Mouse (Mus musculus): ENCODE data around the gene Tpst1. TPM values are rescaled to one million over a fixed set of nuclear protein-coding genes. Genes with fewer than 3 reads are reported as not detected.

Gene Tpst1
- polyA plus RNA-seq, 1 experiment: 19.1 TPM

DNA sequence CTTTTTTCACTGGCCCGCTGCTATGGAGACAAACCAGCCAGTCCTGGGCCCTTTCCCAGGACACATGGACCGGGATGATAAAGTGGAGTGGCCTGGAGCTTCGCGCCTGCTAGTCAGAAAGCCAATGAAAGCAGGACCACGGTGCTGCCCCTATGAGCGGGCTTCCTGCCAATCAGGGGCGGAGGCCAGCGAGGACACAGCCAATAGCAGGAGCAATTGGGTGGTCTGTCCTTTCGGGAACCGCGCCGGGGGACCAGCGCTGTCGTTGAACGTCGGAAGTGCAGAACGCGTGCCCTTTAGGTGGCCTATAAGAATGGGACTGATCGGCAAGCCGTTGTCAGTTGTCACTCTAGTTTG, 70.8 kb downstream of the Tpst1 start:
- DNase-seq (ENCODE audit: low read depth): no peak

DNA sequence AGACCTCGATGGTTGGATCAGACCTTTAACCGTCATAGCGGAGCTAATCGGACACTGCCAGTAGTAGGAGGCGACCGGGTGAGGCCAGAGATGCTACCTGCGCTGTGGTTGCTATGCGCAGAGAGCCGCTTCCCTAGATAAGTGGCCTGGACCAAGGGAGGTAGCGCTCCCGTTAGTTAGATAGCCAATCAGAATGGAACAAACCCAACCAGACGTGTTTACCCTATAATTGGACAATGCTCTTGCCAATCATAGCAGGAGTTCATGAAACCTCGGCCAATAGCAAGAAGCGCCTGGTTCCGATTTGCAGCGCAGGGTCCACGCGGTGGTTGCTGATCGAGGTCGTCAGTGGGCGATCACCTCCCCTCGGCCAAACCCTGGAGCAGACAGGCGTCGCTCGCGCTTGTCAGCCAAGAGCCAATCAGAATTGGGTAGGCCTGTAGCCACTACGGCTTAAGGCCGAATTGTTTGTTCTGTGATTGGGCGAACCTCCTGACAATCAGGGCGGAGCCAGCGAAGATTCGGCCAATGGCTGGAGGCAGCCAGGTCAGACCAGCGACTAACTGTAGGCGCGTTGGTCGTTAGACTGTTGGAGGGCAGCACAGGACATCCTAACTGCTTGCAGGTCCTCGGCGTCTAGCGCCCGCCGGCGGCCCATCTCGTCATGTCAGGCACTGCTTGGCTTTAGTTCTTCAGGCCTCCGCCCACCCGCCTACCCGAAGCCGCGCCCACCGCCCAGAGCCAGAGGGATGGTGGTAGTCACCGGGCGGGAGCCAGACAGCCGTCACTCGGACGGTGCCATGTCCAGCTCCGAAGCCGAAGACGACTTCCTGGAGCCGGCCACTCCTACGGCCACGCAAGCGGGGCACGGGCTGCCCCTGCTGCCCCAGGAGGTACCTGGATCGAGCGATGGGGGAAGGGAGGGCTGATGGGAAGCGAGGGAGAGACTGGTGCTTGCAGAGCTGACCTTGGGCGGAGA, 71.5 kb downstream of the Tpst1 start, which contains the start of gene Kctd7:
Kctd7 (plus strand) TSS at position 528 of the 979 bp plus-strand sequence.
- peak; percentile 86 for DNase-seq (ENCODE audit: low read depth)

DNA sequence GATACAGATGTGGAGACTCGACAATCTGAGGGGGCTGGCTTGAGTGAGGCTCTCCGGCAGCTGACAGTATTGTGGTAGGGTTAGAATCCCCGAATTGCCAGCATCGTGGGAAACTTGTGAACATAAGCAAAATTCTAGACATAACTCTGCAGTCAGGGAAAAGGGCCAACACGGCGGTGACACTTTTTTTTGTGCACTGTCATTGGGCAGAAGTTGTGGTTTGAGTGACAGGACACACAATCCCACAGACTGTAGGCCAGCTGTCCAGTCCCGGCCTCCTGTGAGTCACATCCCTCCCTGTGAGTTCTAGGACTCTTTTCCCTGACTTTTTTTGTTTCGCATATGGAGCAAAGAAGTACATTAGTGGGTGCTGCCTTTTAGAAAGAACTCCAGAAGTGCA, 72.8 kb downstream of the Tpst1 start:
- no peak for DNase-seq (ENCODE audit: low read depth)

DNA sequence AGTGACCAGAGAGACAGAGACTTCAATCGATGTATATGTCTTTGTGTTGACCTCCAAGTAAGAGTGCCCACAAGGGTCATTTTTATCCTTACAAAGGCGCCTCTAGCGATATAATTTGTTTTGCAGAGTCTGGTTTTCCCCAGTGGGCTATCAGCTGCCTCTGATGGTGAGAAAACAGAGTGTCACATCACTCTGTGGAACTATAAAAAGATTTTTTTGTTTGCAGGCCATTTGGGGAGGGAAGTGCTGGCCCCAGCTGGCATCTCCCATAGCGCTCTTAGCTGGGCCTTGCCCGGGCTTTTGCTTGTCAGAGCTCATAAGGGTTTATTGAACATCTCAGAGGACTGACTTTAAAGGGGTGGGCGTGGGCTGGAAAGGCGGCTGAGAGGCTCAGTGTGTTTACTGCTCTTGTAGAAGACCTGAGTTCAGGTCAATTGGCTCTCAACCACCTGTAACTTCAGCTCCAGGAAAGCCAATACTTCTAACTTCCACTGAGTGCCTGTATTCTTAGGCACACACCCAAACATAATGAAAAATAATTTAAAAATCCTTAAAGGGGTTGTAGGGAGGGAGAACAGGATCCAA, 76.7 kb downstream of the Tpst1 start:
- DNase-seq (ENCODE audit: low read depth): no peak

DNA sequence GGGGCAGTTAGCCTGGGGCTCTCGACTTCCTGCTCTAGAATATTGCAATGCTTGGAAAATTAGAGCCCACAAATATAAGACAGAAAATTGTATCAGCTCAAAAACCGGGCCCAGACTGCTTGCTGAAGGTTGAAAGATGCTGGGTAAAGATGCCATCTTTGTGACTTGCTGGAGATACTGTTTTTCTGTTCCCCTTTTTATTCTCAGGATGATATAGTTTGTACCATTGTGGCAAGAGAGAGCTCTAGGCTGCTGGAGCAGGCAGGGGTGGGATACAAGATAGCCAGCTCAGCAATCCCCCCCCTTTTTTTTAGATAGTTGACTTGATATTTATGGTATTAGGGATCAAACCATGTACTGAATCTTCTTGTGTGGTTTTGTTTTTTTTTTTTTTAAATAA, 81.2 kb downstream of the Tpst1 start:
- no peak for DNase-seq (ENCODE audit: low read depth)

DNA sequence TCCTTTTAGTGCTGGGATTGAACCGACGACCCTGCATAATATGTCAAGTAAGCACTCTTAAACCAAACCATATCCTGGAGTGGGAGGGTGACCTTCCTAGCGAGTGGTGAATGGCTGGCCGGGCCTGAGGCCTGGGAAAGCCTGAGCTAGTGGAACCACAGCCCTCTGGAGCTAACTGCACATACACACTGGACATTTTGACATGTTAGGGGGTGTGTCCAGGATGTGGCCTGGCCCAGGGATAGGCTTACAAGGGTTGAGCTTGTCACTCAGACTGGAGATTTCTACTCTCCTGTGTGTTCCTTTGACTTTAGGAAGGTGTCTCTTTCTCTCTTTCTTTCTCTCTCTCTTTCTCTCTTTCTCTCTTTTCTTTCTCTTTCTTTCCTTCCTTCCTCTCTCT, 85.4 kb downstream of the Tpst1 start:
- no peak for DNase-seq (ENCODE audit: low read depth)

DNA sequence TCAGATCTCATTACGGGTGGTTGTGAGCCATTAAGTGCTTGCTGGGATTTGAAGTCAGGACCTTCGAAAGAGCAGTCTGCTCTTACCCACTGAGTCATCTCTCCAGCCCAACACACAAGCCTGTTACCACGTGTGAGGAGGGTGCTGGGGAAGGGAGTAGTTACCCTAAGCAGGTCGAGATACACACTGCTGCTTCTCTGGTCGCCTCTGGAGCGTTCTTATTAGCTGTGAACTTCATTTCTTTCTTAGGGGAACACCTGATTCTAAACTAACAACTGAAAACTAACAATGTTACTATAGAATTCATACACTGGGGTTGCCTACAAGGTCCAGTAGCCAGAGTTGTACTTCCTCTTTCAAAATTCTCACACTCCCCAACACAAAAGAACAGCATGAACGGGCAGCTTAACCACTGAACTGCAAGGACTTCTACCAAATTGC, 86.7 kb downstream of the Tpst1 start:
- DNase-seq (ENCODE audit: low read depth): no peak

DNA sequence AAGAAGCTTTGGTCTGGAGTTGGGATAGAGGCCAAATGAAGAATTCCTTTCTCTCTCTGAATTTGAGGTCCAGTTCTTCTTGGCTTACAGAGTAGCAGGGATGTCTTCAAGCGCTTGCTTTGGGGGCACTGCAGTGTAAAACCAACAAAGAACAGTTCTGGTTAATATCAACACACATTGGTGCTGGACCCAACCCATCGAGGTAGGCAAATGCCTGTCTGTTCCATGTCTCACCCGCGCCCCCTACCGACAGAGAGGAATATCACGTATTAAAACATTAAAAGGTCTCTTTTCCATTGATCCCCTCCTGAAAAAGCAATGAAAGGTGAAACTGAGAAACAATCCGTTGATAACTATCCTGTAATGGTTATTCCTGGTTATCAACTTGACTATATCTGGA, 90.5 kb downstream of the Tpst1 start:
- DNase-seq (ENCODE audit: low read depth): no peak

DNA sequence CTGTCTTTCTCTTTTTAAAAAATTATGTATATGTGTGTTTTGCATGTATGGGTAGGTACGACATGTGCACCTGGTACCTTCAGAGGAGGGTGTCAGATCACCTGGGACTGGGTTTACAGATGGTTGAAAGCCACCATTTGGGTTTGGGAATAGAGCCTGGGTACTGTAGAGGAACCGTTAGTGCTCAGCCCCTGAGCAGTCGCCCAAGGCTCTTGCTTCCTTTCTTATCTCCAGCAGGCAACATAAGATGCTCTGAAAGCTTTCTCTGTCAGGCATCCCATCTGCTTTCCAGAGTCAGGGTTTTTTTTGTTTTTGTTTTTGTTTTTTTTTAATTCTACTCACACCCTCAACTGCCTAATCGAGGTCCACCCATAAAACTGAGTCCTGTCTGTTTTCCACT, 92.1 kb downstream of the Tpst1 start:
- no peak for DNase-seq (ENCODE audit: low read depth)

DNA sequence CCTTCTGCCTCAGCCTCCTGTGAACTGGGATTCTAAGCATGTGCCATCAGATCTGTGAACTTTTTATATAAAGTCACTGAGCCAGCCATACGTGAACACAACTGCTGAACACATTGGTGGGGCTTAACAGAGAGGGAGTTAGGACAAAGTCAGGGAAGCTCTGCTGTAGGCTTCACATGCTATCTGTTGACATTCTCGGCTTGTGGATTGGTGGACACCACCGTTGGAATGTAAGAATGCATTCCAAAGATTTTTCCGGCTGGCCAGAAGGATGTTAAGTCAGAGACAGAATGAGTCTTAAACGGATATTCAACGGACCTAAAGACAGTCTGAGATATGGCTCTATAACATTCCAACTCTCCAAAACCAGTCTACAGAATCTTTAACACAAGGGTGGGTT, 96.0 kb downstream of the Tpst1 start:
- no peak for DNase-seq (ENCODE audit: low read depth)

DNA sequence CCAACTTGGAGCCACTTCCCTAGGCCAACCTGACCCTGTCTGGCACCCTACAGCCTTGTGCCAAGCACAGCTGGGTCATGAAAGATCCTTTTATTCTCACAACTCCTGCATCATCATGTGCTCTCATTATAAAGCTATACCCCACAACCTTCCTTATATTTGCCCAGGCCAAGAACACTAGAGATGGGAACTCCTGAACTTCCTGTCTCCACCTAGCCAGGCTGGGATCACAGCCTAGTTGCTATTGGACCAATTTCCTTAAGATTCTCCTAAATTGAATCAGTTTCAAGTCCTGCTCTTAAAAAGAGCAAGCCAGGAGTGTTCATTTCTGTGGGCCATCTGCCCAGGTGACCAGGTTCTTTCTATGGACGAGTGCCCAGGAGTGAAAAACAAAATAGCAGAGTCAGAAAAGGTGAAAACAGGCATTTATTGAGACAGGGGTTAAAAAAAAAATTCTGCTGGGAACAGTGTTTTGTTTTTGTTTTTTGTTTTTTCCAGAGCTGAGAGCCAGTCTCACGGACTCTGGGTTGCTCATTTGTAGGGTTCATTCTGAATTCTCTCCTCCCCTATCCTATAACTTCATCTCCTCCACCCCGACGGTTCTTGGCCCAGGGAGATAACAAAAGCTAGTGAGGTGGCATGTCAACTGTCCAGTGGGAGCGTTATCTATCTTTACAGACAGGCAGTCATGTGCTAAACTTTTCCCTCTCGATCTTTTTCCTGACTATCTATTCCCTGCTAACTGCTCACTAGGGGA, 97.7 kb downstream of the Tpst1 start:
- DNase-seq (ENCODE audit: low read depth): no peak

DNA sequence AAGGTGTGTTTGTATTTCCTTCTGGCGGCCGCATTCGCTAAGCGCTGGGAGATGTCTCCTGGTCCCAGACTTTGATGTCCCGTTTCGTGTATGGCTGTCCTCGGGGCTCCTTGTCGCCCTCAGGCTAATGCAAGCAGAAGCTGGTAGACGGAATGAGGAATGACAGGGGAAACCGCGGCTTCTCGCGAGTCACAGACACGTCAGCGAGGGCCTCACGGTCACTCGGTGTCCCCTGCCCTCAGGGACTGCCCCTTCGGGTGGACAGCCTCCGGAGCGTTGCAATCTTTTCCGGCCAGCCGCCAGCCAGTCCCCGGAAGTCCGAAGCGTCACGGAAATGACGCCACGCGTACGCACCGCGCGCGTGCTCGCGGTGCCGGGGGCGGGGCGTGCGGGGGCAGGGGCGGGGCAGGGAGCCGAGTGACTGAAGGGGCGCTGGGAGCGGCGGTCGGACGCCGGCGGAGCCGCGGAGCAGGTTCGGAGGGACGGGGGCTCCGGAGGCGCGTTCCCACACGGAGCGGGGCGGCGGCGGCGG, 98.4 kb downstream of the Tpst1 start, which contains the start of gene Rabgef1:
Rabgef1 (plus strand) TSS at position 376 of the 532 bp plus-strand sequence.
- DNase-seq (ENCODE audit: low read depth): no peak

DNA sequence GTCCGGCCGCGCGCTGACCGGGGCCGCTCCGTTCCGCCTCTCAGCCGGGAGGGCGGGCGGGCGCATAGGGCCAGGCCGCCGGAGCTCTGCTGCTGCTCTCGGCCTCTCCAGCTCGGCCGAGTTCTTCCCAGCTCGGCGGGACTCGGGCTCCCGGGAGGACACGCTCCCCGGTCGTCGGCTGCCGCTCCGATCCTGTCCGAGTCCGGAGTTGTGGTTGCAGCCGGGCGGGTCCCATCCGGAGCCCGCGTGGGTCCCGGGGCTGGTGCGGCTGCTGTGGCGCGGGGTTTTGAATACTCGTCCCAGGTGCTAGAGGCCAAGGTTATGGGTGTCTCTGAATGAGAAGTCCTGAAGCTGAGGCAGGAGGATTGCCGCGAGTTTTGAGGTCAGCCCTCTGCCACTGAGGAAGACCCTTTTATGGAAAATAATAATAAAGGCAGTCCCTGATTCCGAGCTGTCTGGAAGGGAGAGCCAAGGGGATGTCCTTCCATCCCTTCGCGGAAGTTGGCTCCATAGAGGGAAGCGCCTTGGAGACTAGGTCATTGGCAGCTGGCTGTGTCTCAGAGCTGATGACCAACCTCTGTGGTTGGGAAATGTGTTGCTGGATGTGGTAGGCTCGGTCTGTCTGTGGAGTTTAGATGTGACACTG, 99.0 kb downstream of the Tpst1 start:
- DNase-seq (ENCODE audit: low read depth): no peak

DNA sequence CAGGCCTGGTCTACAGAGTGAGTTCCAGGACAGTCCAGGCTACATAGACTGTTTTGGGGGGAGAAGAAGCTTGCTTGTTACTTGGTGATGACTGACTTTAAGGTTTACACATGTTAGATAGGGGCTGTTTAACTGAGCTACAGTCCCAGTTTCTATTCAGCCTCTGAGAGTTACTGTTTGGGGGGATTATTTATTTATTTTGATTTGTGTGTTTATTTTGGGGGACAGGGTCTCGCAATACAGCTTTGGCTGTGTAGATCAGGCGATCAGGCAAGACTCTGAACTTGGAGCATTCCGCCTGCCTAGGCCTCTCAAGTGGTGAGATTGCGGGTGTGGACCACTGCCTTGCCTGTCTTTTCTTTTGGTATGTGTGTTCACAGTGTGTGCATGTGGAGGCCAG, 99.9 kb downstream of the Tpst1 start:
- DNase-seq (ENCODE audit: low read depth): no peak

DNA sequence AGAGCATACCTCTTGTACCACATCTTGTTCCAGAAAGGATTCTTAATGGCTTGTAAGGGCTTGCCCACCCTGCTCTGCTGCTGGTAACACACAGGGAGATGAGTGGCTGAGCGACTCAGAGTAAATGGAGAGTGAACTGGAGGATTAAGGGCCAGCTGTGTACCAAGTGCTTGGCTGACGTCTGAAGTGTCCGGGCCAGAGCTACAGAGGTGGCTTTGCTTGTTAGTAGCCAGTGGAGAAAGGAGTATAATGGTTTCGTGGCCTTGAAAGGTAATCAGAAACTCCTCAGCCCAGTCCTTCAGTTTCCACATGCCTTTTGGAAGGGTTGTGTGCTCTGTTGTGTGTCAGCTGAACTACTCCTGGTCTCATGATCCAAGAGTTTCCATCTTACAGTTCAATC, 104.7 kb downstream of the Tpst1 start:
- no peak for DNase-seq (ENCODE audit: low read depth)

DNA sequence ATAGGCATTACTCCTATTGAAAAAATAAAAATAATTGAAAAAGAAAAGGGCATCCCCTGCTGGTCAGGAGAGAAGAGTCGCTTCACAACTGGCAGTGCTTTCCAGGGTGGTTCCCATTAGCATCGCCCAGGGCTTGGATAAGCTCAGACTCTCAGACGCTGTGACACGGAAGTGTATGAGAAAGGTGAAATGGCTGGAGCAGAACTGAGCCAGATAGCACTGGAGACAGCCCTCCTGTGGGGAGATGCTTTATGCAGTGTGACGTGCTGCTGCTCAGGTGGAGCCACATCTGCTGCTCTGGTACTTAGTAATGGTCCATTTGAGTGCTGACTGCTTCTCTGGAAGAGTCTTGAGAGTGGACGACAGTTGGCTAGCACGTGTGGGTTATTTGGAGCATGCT, 107.2 kb downstream of the Tpst1 start:
- no peak for DNase-seq (ENCODE audit: low read depth)

DNA sequence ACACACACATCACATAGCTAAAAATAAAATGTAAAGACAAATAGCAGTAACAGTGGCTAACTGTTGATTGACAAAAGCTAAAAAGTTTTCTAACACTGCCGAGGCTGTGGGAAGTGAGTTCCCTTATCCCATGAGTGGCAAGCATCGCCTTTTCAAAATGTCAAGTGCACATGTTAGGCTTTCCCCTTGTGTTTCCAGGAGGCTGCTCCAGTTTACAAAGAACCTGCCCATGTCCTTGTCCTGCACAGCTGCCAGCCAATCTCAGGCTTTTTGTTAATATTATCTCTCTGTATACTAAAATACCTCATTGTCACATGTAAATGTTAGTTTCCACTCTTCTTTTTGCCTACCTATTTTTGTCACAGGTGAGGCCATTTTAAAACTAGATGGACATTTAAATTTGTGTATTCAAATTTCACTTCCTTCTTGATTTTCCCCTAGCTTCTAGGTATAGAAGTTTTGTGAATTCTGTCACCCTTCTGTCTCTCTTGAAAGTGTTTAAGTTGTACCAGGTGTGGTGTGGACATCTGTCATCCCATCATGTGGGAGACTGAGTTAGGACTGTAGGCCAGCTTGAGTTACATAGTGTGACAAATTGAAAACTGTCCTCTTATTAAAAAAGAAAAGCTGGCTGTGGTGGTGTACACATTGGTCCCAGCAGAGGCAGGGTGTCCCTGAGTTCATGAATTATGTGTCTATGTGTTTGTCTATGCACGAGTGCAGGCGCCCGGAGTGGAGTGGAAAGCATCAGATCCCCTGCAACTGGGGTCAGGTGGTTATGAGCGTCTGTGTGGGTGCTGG, 108.8 kb downstream of the Tpst1 start:
- no peak for DNase-seq (ENCODE audit: low read depth)

DNA sequence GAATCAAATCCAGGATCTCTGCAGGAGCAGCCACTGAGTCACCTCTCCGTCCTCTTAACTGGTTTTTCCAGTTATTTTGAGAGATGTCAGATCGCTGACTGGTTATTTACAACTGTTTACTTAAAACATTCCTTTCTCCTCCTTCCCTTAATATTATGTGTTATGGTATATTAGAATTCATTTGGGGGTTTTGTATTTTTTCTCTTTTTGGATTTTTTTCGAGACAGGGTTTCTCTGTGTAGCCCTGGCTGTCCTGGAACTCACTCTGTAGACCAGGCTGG, 109.4 kb downstream of the Tpst1 start:
- no peak for DNase-seq (ENCODE audit: low read depth)

DNA sequence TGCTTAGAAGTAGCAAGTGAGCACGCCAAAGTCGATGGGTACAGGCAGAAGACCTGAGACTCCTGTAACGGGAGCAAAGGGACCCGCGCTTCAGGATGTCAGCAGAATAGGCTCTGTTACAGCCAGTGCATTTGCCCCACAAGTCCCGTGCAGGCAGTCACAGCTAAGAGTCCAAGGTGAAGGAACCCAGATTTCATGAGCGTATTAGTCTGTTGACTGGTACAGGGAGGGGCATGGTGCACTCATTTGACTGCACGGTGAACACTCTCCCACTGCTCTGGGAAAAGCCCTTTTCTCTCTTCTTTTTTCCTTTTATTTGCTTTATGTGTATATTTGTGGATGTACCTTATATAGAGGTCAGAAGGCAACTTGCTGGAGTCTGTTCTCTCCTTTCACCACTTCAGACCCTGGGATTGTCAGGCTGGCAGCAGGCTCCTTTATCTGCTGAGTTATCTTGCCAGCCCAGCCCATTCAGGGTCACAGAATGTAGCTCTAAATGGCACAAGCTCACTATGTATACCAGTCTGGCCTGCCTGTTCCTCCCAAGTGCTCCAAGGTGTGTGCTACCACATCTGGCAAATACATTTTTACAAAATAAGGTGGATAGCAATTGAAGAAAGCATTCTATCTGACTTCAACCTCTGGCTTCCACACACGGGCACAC, 111.2 kb downstream of the Tpst1 start:
- no peak for DNase-seq (ENCODE audit: low read depth)

DNA sequence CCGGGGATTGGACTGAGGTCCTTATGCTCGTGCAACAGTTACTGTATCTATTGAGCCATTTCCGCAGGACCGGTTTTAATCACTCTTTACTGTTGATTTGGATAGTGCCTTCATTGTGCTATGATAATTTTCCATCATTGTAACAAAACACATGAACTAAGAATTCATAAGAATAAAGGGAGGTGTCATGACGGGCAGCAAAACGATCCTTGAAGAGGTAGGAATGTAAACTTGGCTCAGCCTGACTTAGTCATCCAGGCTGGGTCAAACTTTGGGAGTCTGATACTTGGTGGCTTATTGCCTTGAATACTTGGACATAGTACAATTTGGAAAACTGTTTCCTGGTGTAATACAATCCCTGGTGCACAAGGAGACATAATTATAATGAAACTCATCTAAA, 112.2 kb downstream of the Tpst1 start:
- DNase-seq (ENCODE audit: low read depth): no peak
